Mouse (Mus musculus): ENCODE results near the gene Sgta. TPM values are rescaled to one million over a fixed set of nuclear protein-coding genes. Genes with fewer than 3 reads are reported as not detected.
A peak's percentile ranks its signal among the peaks of the same experiment; 100 is the strongest.
"Not testable (repeated sequence)": the region's sequence is repeated elsewhere in the genome, so short reads cannot be mapped to it uniquely, and the experiment has no call there.

Sgta gene
- total and polyA plus RNA-seq, 2 experiments from 2014 or later: 236 to 325 TPM

DNA sequence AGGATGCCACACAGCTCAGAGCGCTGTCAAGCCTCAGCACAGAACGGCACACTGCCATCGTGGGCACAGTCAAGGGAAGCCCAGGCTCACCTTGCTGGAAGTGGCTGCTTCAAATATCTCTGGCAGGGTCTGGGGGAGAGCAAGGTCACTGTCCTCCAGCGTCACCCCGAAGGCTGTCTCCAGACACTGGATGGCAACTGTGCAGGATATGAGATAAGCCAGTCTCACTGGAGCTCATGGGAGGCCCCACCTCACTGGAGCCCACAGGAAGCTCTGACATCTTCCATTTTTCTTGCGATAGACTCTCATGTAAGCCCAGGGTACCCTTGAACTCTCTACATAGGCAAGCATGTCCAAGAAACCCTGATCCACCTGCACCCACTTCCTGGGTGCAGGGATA, 8.8 kb downstream of the Sgta start:
- 98% methylated on average over 6 of the region's 6 CpGs for WGBS
- Histone ChIP-seq H3K36me3 (ENCODE audit: insufficient read depth, low read length) (peaks cover 59% of the 10 kb centered on the region), H3K4me1 (ENCODE audit: insufficient read depth, low read length) (no peaks in the 10 kb centered on the region), H3K9me3 (ENCODE audit: low read length) (no peaks in the 10 kb centered on the region), H3K4me2 (ENCODE audit: low read depth, low read length, poor library complexity, severe bottlenecking) (no peak overlapping the region), H3K27ac (ENCODE audit: low read depth, low read length) (no peak overlapping the region), H3K27me3 (ENCODE audit: insufficient read depth, low read length) (no peaks in the 10 kb centered on the region), H3K4me3 (ENCODE audit: low read depth, low read length) (no peak overlapping the region), H3K9ac (replicated peaks; ENCODE audit: low read length, poor library complexity, severe bottlenecking) (no peak overlapping the region)
- DNase-seq (ENCODE audit: low spot score): no peak
- no peak for ATAC-seq (ENCODE audit: low FRiP score)
- no peak for TF ChIP-seq CTCF (IDR thresholded peaks at IDR 0.05)

DNA sequence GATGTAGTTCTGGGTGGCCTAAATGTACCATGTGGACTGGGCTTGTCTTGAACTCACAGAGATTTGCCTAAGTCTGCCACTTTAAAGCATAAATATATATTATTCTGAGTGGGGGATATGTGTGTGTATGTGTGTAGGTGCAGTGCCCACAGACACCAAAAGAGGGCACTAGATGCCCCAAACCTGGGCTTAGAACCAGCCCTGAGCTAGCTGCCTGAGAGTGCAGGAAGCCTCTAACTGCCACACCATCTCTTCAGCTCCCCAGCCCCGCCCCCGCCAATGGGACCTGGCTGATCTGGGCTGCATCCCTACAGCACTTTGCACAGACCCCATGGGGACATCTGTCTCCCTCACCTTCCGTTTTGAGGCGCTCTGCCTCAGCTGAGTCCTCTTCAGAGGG, 9.3 kb downstream of the Sgta start:
- ATAC-seq (ENCODE audit: low FRiP score) (no peak), DNase-seq (ENCODE audit: low spot score) (peak; percentile 21)
- peaks cover 64% of the 10 kb centered on the region for H3K36me3 ChIP-seq (ENCODE audit: insufficient read depth, low read length)

DNA sequence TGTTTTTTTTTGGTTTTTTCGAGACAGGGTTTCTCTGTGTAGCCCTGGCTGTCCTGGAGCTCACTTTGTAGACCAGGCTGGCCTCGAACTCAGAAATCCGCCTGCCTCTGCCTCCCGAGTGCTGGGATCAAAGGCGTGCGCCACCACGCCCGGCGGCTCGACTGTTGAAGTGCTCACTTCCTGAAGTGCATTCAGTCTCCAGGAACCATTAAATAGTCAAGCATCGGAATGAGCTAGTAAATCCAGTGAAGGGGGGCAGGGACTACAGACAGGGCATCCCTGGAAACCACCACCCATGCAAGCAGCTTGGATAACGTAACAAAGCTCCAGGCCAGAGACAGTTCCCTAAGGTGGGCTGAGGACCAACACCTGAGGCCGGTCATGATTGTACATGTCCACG, 14.7 kb downstream of the Sgta start:
- H3K4me2 ChIP-seq (ENCODE audit: low read depth, low read length, poor library complexity, severe bottlenecking); H3K4me1 ChIP-seq (ENCODE audit: insufficient read depth, low read length); H3K9me3 ChIP-seq (ENCODE audit: low read length); H3K9ac ChIP-seq (replicated peaks; ENCODE audit: low read length, poor library complexity, severe bottlenecking); ATAC-seq (ENCODE audit: low FRiP score); H3K27me3 ChIP-seq (ENCODE audit: insufficient read depth, low read length); DNase-seq (ENCODE audit: low spot score); H3K27ac ChIP-seq (ENCODE audit: low read depth, low read length); H3K4me3 ChIP-seq (ENCODE audit: low read depth, low read length): not testable (repeated sequence)
- peaks cover 72% of the 10 kb centered on the region for H3K36me3 ChIP-seq (ENCODE audit: insufficient read depth, low read length)
- WGBS: 95% methylated on average over 14 of the region's 14 CpGs

More for the DNA sequence above, 9.3 kb downstream of the Sgta start:
- no peaks in the 10 kb centered on the region for H3K27me3 ChIP-seq (ENCODE audit: insufficient read depth, low read length)
- no peak overlapping the region for H3K9ac ChIP-seq (replicated peaks; ENCODE audit: low read length, poor library complexity, severe bottlenecking)
- H3K9me3 ChIP-seq (ENCODE audit: low read length): no peaks in the 10 kb centered on the region
- 85% methylated on average over 4 of the region's 4 CpGs for WGBS
- peak; percentile 54 for TF ChIP-seq CTCF (IDR thresholded peaks at IDR 0.05)
- no peak overlapping the region for H3K4me2 ChIP-seq (ENCODE audit: low read depth, low read length, poor library complexity, severe bottlenecking)
- no peak overlapping the region for H3K27ac ChIP-seq (ENCODE audit: low read depth, low read length)
- no peak overlapping the region for H3K4me3 ChIP-seq (ENCODE audit: low read depth, low read length)
- H3K4me1 ChIP-seq (ENCODE audit: insufficient read depth, low read length): no peaks in the 10 kb centered on the region

DNA sequence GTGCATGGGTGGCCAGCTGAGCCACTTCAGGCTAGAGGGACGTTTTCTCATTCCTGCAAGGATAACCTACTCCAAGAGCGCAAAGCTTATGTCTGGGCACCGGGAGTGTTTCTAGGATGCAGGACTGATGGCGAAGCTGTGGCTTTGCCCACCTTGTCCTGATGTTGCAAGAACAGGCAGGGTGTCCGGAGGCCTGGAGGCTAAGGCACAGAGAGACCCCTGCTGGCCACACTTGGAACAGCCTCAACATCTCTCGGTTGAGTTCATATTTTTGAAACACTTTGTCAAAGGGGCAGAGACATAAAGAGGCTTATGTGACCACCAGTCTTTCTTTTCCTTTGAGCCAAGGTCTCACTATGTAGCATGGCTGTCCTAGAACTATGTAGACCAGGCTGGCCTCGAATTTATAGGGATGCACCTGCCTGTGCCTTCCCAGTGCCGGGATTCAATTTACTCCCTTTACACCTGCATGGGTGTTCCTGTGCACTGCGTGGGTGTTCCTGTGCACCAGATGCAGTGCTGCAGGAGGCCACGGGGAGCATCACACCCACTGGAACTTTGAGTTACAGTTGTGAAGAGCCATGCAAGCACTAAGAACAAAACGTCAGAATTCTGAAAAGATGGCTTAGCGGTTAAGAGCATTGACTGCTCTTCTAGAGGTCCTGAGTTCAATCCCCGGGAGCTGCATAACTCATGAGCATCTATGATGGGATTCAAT, 18.4 kb downstream of the Sgta start:
- WGBS: 35% methylated on average over 13 of the region's 13 CpGs
- peak; percentile 93 for TF ChIP-seq CTCF (IDR thresholded peaks at IDR 0.05)

DNA sequence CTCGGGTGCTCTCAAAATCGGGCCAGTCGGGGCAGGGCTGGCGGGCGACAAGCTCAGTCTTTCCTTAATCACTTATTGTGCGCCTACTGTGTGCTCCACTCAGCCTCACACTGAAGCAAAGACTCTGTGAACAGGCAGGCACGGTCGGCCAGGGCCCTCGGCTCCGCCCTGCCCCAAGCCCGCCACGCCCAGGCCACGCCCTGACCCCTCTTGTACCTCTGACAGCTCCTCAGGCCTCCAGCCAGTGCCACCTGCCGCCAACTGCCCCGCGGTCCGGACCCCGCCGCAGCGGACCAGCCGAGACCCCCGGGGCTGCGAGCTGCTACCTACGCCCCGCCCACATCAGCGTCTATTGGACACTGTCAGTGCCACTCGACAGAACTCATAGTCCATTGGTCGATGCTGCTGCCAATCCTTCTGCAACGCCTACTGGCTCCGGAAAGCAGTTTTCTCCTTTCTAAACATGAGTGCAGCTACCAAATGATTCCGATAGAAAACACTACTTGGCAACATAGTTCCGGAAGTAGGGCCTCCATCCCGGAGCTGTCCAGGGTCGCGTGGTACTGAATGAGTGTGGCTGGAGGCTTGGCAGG, 22.9 kb downstream of the Sgta start, which contains the start of gene Slc39a3:
TSS of gene Slc39a3 (minus strand) at position 439 of the 593 bp plus-strand sequence.
- peak within 1 kb of the TSS; percentile 85 for H3K4me3 ChIP-seq (ENCODE audit: low read depth, low read length)
- no peaks in the 10 kb centered on the region for H3K9me3 ChIP-seq (ENCODE audit: low read length)
- peak within 1 kb of the TSS; percentile 27; the same call in 1 of the 2 replicates for H3K27ac ChIP-seq (ENCODE audit: low read depth, low read length)
- WGBS: under 1% methylated on average over 35 of the region's 35 CpGs
- peak within 1 kb of the TSS; percentile 90 for H3K9ac ChIP-seq (replicated peaks; ENCODE audit: low read length, poor library complexity, severe bottlenecking)
- H3K4me2 ChIP-seq (ENCODE audit: low read depth, low read length, poor library complexity, severe bottlenecking): peak within 1 kb of the TSS; percentile 65
- no peak for TF ChIP-seq CTCF (IDR thresholded peaks at IDR 0.05)
- DNase-seq (ENCODE audit: low spot score) (peak; percentile 100), ATAC-seq (ENCODE audit: low FRiP score) (peak; percentile 99)
- no peaks in the 10 kb centered on the region for H3K27me3 ChIP-seq (ENCODE audit: insufficient read depth, low read length)
- peaks cover 14% of the 10 kb centered on the region for H3K36me3 ChIP-seq (ENCODE audit: insufficient read depth, low read length)
- no peaks in the 10 kb centered on the region for H3K4me1 ChIP-seq (ENCODE audit: insufficient read depth, low read length)

More for the DNA sequence above, 18.4 kb downstream of the Sgta start:
- no peak overlapping the region for H3K27ac ChIP-seq (ENCODE audit: low read depth, low read length)
- H3K27me3 ChIP-seq (ENCODE audit: insufficient read depth, low read length): no peaks in the 10 kb centered on the region
- H3K4me2 ChIP-seq (ENCODE audit: low read depth, low read length, poor library complexity, severe bottlenecking): no peak overlapping the region
- no peak overlapping the region for H3K4me3 ChIP-seq (ENCODE audit: low read depth, low read length)
- H3K9me3 ChIP-seq (ENCODE audit: low read length): no peaks in the 10 kb centered on the region
- no peaks in the 10 kb centered on the region for H3K4me1 ChIP-seq (ENCODE audit: insufficient read depth, low read length)
- peaks cover 36% of the 10 kb centered on the region for H3K36me3 ChIP-seq (ENCODE audit: insufficient read depth, low read length)
- DNase-seq (ENCODE audit: low spot score): peak; percentile 77
- H3K9ac ChIP-seq (replicated peaks; ENCODE audit: low read length, poor library complexity, severe bottlenecking): no peak overlapping the region
- no peak for ATAC-seq (ENCODE audit: low FRiP score)

DNA sequence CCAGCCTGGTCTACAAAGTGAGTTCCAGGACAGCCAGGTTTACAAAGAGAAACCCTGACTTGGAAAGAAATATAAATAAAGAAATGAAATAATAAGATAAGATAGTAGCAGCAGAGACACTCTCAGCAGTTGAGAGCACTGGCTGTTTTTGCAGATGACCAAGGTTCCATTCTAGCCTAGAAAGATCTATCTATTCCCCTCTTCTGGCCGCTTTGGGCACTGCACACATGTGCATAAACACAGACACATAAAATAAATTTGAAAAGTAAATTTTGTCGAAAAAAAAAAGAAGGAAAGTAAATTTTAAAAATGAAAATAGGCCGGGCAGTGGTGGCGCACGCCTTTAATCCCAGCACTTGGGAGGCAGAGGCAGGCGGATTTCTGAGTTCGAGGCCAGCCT, 23.7 kb downstream of the Sgta start:
- Histone ChIP-seq H3K9me3 (ENCODE audit: low read length) (no peaks in the 10 kb centered on the region), H3K36me3 (ENCODE audit: insufficient read depth, low read length) (peaks cover 21% of the 10 kb centered on the region), H3K27me3 (ENCODE audit: insufficient read depth, low read length) (no peaks in the 10 kb centered on the region), H3K4me1 (ENCODE audit: insufficient read depth, low read length) (no peaks in the 10 kb centered on the region), H3K4me3 (ENCODE audit: low read depth, low read length) (no peak overlapping the region), H3K27ac (ENCODE audit: low read depth, low read length) (no peak overlapping the region), H3K9ac (replicated peaks; ENCODE audit: low read length, poor library complexity, severe bottlenecking) (no peak overlapping the region), H3K4me2 (ENCODE audit: low read depth, low read length, poor library complexity, severe bottlenecking) (no peak overlapping the region)
- no peak for DNase-seq (ENCODE audit: low spot score)
- ATAC-seq (ENCODE audit: low FRiP score): no peak
- 82% methylated on average over 7 of the region's 7 CpGs for WGBS
- TF ChIP-seq CTCF (IDR thresholded peaks at IDR 0.05): peak; percentile 55

All from midbrain, postnatal 0 days (tissue).